Mouse (Mus musculus) testis, adult 2 months (tissue): ENCODE results near the gene Tulp4.

Experiments
- CTCF ChIP-seq: fragments of 200-500 bp; IDR thresholded peaks from 2 replicates; pipeline ENCODE4 v1.5.1; 2012; ENCODE audit warnings: low read depth, mild to moderate bottlenecking, inconsistent platforms, low read length, moderate library complexity; ENCODE audit not compliant: control insufficient read depth, insufficient read depth, insufficient replicate concordance
- POLR2A ChIP-seq: fragments of 200-500 bp; IDR thresholded peaks from 2 replicates; pipeline ENCODE4 v1.6.1; 2012; ENCODE audit warnings: low read depth, mild to moderate bottlenecking, inconsistent platforms, low read length, moderate library complexity; ENCODE audit not compliant: control insufficient read depth

DNA sequence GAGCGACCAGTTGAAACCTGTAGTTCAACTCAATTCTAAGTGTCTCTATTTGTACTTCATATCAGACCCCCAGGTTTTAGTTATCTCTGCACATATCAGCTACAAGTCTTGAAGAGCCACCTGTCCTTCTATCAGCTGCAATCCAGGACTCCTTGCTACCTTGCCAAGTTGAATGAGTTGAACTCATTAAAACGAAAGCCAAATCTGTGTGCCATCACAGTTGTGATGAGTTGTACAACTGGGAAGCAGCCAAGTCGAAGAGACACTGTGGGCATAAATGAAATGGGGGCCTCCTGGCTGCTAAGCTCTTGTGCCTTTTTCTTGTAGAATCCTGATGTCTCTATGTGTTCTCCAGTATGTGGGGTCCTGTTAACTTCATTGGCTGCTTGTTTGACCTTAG, 19.2 kb downstream of the Tulp4 start:
- TF ChIP-seq CTCF (no peak), POLR2A (no peak)
